Mouse (Mus musculus) G1E (cell line): ENCODE measurements at regions not wholly inside any gene's neighbourhood (a gene's known extent, or its start where the extent isn't known, plus 50 kb on each side); places are given as distances from the start of the nearest gene placed in this dataset.

Experiments used
- ATAC-seq: 2 replicates; pipeline ENCODE4 v1.8.0; 2016; ENCODE audit warnings: mild to moderate bottlenecking; ENCODE audit not compliant: insufficient number of reproducible peaks, poor library complexity, low FRiP score, severe bottlenecking; ENCODE audit errors: extremely low read depth
- DNase-seq: peaks from one replicate; pipeline ENCODE4 v3.0.0; 2012; ENCODE audit warnings: low spot score
- H3K27me3 ChIP-seq: 2 replicates; pipeline ENCODE4 v1.6.1; 2012; ENCODE audit warnings: mild to moderate bottlenecking, low read length, inconsistent platforms; ENCODE audit not compliant: insufficient read depth
- H3K36me3 ChIP-seq: replicated peaks from 2 replicates; pipeline ENCODE3; 2012; ENCODE audit warnings: mild to moderate bottlenecking, inconsistent platforms
- H3K4me1 ChIP-seq: 2 replicates; pipeline ENCODE4 v1.6.1; 2012; ENCODE audit warnings: low read depth, low read length, inconsistent platforms, mixed read lengths; ENCODE audit not compliant: insufficient read depth
- H3K4me3 ChIP-seq: 2 replicates; pipeline ENCODE4 v1.5.1; 2012; ENCODE audit warnings: low read depth, mild to moderate bottlenecking, inconsistent platforms, low read length, moderate library complexity, mixed read lengths
- H3K9me3 ChIP-seq: replicated peaks from 2 replicates; pipeline ENCODE4 v1.6.1; 2012; ENCODE audit warnings: inconsistent platforms
- CTCF ChIP-seq: IDR thresholded peaks from 2 replicates; pipeline ENCODE4 v1.5.1; 2012; ENCODE audit warnings: low read depth, low read length, inconsistent platforms, mixed read lengths
- GATA1 ChIP-seq: IDR thresholded peaks from 2 replicates; pipeline ENCODE4 v1.6.1; 2012; ENCODE audit warnings: borderline replicate concordance, low read length, inconsistent platforms, mixed read lengths
- GATA2 ChIP-seq: IDR thresholded peaks from 2 replicates; pipeline ENCODE4 v1.6.1; 2012; ENCODE audit warnings: low read depth, low read length, inconsistent platforms, borderline replicate concordance
- POLR2AphosphoS5 ChIP-seq: IDR thresholded peaks from 2 replicates; pipeline ENCODE4 v1.6.1; 2012; ENCODE audit warnings: low read depth, low read length, inconsistent platforms; ENCODE audit not compliant: insufficient replicate concordance
- TAL1 ChIP-seq: conservative IDR thresholded peaks from 2 replicates; pipeline ENCODE4 v1.6.1; 2012; ENCODE audit warnings: low read depth, low read length, inconsistent platforms, mixed read lengths

- no peak for TF ChIP-seq CTCF
- ATAC-seq (no peak), DNase-seq (no peak)
- Histone ChIP-seq H3K27me3 (peaks cover 8% of the 10 kb centered on the region), H3K9me3 (no peaks in the 10 kb centered on the region), H3K4me3 (no peak overlapping the region), H3K36me3 (no peaks in the 10 kb centered on the region), H3K4me1 (no peaks in the 10 kb centered on the region)
Observed at GRCm38 (mm10) chr6:31339122-31339947, 59.2 kb upstream of the Mkln1 start.

- DNase-seq: no peak
- no peak for TF ChIP-seq CTCF
- TF ChIP-seq GATA2: no peak
- no peaks in the 10 kb centered on the region for H3K4me1 ChIP-seq
Observed at GRCm38 (mm10) chr6:31339948-31340250, 58.6 kb upstream of the Mkln1 start.

GRCm38 (mm10) chr6:31345366-31346084 is 53.0 kb upstream of the Mkln1 start:
- no peak for ATAC-seq
- Histone ChIP-seq H3K27me3 (peaks cover 20% of the 10 kb centered on the region; the same call in 1 of the 2 replicates), H3K36me3 (no peaks in the 10 kb centered on the region), H3K4me3 (no peak overlapping the region), H3K9me3 (no peaks in the 10 kb centered on the region), H3K4me1 (no peaks in the 10 kb centered on the region)
- TF ChIP-seq POLR2AphosphoS5 (no peak), CTCF (no peak), TAL1 (no peak), GATA2 (no peak), GATA1 (no peak)
- no peak for DNase-seq

More at GRCm38 (mm10) chr6:31339948-31340250, 58.6 kb upstream of the Mkln1 start:
- Histone ChIP-seq H3K9me3 (no peaks in the 10 kb centered on the region), H3K36me3 (no peaks in the 10 kb centered on the region), H3K4me3 (no peak overlapping the region), H3K27me3 (peaks cover 8% of the 10 kb centered on the region)
- ATAC-seq: no peak

DNA sequence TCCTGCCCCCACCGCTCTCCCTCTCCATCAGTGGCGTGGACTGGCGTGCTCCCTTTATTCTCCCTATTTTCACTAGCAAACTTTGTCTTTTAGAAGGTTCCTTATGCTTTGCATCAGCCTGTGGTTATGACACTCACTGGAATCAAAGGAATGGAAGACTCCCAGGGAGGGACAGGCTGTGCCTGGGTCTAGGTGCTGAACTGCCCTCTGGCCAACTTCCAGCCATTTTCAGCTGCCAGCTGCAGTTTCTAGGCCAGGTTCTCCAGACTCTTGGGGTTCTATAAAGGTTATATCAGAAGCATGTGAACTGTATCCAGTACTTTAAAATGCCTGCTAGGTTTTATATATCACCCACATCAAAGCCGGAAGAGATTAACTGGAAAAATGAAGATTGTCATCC is 50.2 kb upstream of the Mkln1 start:
- no peaks in the 10 kb centered on the region for H3K9me3 ChIP-seq

More for the DNA sequence above, 50.2 kb upstream of the Mkln1 start:
- Histone ChIP-seq H3K4me1 (no peaks in the 10 kb centered on the region), H3K27me3 (peaks cover 17% of the 10 kb centered on the region; the same call in 1 of the 2 replicates), H3K36me3 (no peaks in the 10 kb centered on the region), H3K4me3 (no peak overlapping the region)
- DNase-seq (no peak), ATAC-seq (no peak)
- TF ChIP-seq CTCF (no peak), TAL1 (no peak), POLR2AphosphoS5 (no peak)
